In the genomic region with DNA sequence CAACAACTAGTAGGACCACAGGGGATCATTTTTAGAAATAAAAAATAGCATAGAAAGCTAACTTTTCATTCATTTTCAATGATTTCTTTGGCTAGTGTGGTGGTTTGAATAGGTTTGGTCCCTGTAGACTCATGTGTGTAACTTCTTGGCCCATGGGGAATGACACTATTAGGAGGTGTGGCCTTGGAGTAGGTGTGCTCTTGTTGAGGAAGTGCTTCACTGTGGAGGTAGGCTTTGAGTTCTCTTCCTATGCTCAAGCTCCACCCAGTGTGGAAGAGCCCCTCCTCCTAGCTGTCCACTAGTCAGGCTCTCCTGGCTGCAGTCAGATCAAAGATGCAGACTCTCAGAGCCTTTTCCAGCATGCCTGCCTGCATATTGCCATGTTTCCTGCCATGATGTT, we compare ENCODE assay signal across 22 mouse cellular contexts. TPM values are rescaled to one million over a fixed set of nuclear protein-coding genes. Genes with fewer than 3 reads are reported as not detected.
A peak's percentile ranks its signal among the peaks of the same experiment; 100 is the strongest.
DNase-seq lines count a peak whose midpoint lies in the region; ATAC-seq lines count a peak whose summit lies in the region.
"Had no signal": no experiment of that assay in that cellular context is flagged by ENCODE, and none has a peak within 500 bp of the region (broad histone marks: within the 10 kb centered on the region; RNA-seq: fewer than 3 reads in every experiment).

No protein-coding gene starts in this region.

- H3K9ac ChIP-seq in lung, embryonic 15.5 days, result no peak overlapping the region
- H3K9ac ChIP-seq: forebrain, embryonic 13.5 days; heart, embryonic 15.5 days; hindbrain, embryonic 14.5 days; limb, embryonic 15.5 days had no signal

- no peak overlapping the region for H3K27ac ChIP-seq in lung, embryonic 15.5 days
- no peak overlapping the region for H3K27ac ChIP-seq in midbrain, embryonic 10.5 days (replicated peaks)
- H3K27ac ChIP-seq: forebrain, embryonic 13.5 days; heart, adult 2 months; heart, embryonic 15.5 days; hindbrain, embryonic 14.5 days; kidney, postnatal 0 days; limb, embryonic 15.5 days had no signal

- DNase-seq in lung, postnatal 10 days, result no peak
- DNase-seq in R1 (ENCODE audit: low read depth, low spot score), result peak; percentile 33
- DNase-seq in induced T-regulatory cell, adult 2 months (ENCODE audit: low read depth), result peak; percentile 34
- no peak for DNase-seq in cerebellum, postnatal 36 days
- no peak for DNase-seq in midbrain, embryonic 10.5 days (ENCODE audit: low spot score)
- DNase-seq: adrenal gland, adult 8-10 months; cerebellum, adult 2 months; cerebellum, postnatal 25 days; heart, adult 2 months; heart, postnatal 36 days; kidney, adult 2 months; left cerebral cortex, postnatal 4 days; right cerebral cortex, postnatal 25 days; spleen, adult 18-20 months; thymus, postnatal 36 days had no signal

- 0 out of 2 replicates have a peak, but pooled peaks have one; percentile 46 for ATAC-seq in lung, embryonic 15.5 days (ENCODE audit: borderline replicate concordance, extremely low read depth, low FRiP score, low TSS enrichment)
- ATAC-seq in neutrophil, adult 5-6 weeks (ENCODE audit: extremely low read depth, insufficient number of reproducible peaks, low FRiP score, poor library complexity, severe bottlenecking), result peak; percentile 26; the same call in 1 of the 2 replicates
- ATAC-seq: forebrain, embryonic 13.5 days had no signal

- no peaks in the 10 kb centered on the region for H3K9me3 ChIP-seq in lung, embryonic 15.5 days
- no peaks in the 10 kb centered on the region for H3K9me3 ChIP-seq in midbrain, embryonic 10.5 days (replicated peaks)
- H3K9me3 ChIP-seq: forebrain, embryonic 13.5 days; heart, embryonic 15.5 days; limb, embryonic 15.5 days had no signal

- H3K27me3 ChIP-seq in lung, embryonic 15.5 days, result no peaks in the 10 kb centered on the region
- no peaks in the 10 kb centered on the region for H3K27me3 ChIP-seq in midbrain, embryonic 10.5 days (ENCODE audit: low read depth, poor library complexity, severe bottlenecking)
- H3K27me3 ChIP-seq: forebrain, embryonic 13.5 days; heart, embryonic 15.5 days; limb, embryonic 15.5 days had no signal

- no peaks in the 10 kb centered on the region for H3K4me1 ChIP-seq in lung, embryonic 15.5 days
- H3K4me1 ChIP-seq in midbrain, embryonic 10.5 days, result peaks cover 8% of the 10 kb centered on the region
- H3K4me1 ChIP-seq: heart, embryonic 15.5 days; limb, embryonic 15.5 days had no signal

- H3K4me2 ChIP-seq in lung, embryonic 15.5 days, result no peak overlapping the region
- H3K4me2 ChIP-seq: forebrain, embryonic 13.5 days; heart, embryonic 15.5 days; hindbrain, embryonic 14.5 days; limb, embryonic 15.5 days had no signal

- H3K36me3 ChIP-seq in lung, embryonic 15.5 days, result no peaks in the 10 kb centered on the region
- H3K36me3 ChIP-seq in midbrain, embryonic 10.5 days, result no peaks in the 10 kb centered on the region
- H3K36me3 ChIP-seq: heart, embryonic 15.5 days; limb, embryonic 15.5 days had no signal

- H3K4me3 ChIP-seq in lung, embryonic 15.5 days, result no peak overlapping the region
- H3K4me3 ChIP-seq in midbrain, embryonic 10.5 days, result no peak overlapping the region
- H3K4me3 ChIP-seq: forebrain, embryonic 13.5 days; heart, adult 2 months; heart, embryonic 15.5 days; limb, embryonic 15.5 days had no signal

RNA-seq across cellular contexts. Expression of gene Phlpp1, which starts 18.8 kb away (rescaled TPM):
- polyA plus RNA-seq in lung, embryonic 15.5 days (2015; fragmentation: Nextera tagmentation; extraction: Ambion mirVana), result 3.2 and 3.6 TPM in 2 replicates
- total RNA-seq in neutrophil, adult 5-6 weeks (2017), result 13.9 and 21.5 TPM in 2 replicates
- 4.8 and 5.0 TPM in 2 replicates for polyA plus RNA-seq in midbrain, embryonic 10.5 days (2016; fragmentation: Nextera tagmentation; extraction: Ambion mirVana)

Comparison
In these comparisons a context has a peak if more than half of its experiments do, and no peak if none do; other contexts are left out.
1. DNase-seq: peak in R1 (single experiment) and induced T-regulatory cell, adult 2 months (single experiment); none in lung, postnatal 10 days (single experiment), cerebellum, postnatal 36 days (0 of 2) and midbrain, embryonic 10.5 days (single experiment).